Mouse (Mus musculus) right cerebral cortex, postnatal 4 days (tissue): ENCODE data around the gene Kif19a.

Experiments used
- DNase-seq: peaks from one replicate; pipeline ENCODE4 v3.0.0-alpha.2; 2022

Kif19a gene

GRCm38 (mm10) chr11:114807686-114808427 lies 42.7 kb downstream of the Kif19a start:
- no peak for DNase-seq

- no peak for DNase-seq
Measured at GRCm38 (mm10) chr11:114809371-114809770, 44.2 kb downstream of the Kif19a start.

DNA sequence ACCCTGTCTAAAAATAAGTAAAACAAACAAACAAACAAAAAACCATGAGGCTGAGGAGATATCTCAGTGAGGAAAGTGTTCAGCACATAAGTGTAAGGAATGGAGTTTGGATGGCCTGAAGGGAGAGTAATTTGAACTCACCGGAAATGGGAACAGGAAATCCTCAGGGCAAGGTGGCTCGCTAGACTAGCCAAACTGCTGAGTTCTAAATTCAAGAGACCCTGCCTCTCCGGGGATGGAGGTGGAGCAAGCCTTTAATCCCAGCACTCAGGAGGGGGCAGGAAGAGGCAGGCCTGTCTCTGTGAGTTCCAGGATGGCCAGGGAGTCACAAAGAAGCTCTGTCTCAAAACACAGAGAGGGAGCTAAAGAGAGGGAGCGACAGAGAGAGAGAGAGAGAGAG lies 45.2 kb downstream of the Kif19a start:
- DNase-seq, result no peak

- DNase-seq, result peak; percentile 95
Measured at GRCm38 (mm10) chr11:114812731-114813240, 47.6 kb downstream of the Kif19a start.

DNA sequence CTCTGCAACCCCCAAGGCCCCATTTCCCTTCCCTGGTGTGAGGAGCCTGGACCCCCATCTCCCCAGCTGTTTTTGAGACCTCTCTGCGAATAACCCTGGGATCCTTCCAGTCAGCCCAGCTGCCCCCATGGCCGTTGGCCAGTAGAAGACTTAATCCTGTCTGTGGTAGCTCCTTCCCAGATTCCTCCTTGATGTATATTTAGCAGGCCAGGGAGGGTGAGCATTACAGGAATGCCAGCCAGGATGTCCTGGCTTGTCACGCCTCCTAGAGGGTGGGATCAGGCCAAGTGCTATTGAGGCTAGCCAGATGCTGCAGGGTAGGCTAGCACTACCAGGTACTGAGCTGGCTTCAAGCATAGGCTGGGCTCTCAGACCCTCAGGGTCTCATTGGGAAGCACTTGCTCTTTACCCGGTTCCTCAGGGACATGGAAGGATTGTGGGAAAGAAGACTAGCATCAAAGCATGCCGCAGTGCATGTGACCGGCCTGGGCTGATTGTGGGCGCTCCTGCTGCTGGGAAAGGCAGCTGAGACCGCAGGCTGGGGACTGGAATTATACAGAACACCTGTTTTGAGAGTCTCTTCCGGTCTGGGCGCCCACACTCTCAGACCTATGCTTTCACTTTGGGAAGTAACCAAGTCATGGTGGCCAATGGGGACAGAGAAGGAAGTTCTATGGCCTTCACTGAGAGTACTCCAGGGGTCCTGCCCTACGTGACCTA lies 49.8 kb downstream of the Kif19a start:
- DNase-seq, result no peak

DNA sequence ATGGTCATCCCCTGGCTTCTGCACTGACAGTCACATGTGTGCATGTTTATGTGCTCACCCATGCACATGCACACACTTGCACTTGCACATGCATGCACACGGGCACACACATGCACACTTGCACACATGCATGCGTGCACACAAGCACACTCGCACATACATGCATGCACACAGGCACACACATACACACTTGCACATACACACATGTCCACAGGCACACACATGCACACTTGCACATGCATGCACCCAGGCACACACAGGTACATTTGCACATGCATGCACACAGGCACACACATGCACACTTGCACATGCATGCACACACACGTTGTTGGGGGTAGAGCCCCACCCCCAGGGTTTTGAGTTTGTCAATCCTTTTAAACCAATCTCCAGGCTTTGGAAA lies 51.7 kb downstream of the Kif19a start:
- DNase-seq, result no peak

GRCm38 (mm10) chr11:114818185-114818584 lies 53.0 kb downstream of the Kif19a start:
- DNase-seq, result no peak

GRCm38 (mm10) chr11:114819110-114819509 lies 53.9 kb downstream of the Kif19a start:
- no peak for DNase-seq

GRCm38 (mm10) chr11:114820444-114820843 lies 55.3 kb downstream of the Kif19a start:
- DNase-seq, result no peak

DNA sequence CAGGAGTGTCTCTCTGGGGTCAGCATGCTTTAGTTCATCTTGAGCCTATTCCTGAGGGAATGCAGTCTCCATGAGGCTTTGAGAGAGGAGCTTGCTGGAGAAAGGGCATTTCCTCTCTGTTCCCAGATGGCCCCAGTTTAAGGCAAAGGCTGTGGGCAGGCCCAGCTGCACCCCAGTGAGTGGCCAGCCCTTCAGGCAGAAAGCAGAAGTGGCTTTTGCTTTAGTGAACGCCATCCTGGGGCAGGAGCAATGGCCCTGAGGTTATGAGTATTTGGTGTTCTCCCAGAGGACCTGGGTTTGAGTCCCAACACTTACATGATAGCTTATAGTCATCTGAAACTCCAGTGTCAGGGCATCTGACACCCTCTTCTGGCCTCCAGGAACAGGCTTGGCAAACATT lies 56.1 kb downstream of the Kif19a start:
- no peak for DNase-seq

DNA sequence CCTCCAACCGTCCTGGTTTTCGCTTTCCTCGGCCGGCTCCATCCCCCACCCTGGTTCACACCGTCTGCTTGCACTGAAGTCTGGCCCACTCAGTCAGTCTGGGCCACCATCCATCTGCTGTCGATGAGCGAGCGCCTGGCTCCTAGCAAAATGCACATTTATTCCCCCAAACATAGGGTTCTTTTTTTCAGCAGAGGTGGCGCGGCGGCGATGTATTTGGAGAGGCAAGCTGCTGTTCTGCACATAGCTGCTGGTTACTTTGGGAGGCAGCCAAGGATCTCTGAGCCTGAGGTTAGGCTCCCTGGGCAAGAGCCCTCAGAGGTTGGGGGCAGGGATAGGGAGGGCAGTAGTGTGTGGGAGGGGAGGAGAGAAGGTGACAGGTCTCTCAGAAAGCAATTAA lies 57.5 kb downstream of the Kif19a start:
- DNase-seq, result peak; percentile 69

- no peak for DNase-seq
Measured at GRCm38 (mm10) chr11:114823199-114823725, 58.1 kb downstream of the Kif19a start.

DNA sequence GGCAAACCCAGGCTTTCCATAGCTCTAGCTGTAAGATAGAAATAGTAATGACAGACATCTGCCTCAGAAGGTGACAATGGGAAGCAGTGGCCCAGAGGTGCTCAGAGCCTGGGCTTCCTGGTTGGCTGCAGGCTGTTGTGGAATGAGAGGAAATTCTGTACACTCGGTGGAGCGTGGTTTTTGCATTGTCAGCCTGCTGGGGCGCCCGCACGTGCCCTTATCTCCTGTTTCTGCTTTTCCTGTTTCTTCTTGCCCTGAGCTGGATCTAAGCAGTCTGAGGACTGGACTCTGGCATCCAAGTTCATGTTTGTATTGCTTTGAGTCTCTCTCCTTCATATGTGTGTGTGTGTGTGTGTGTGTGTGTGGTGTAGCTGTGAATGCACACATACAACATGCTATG lies 61.5 kb downstream of the Kif19a start:
- no peak for DNase-seq

GRCm38 (mm10) chr11:114829499-114830432 lies 64.6 kb downstream of the Kif19a start:
- DNase-seq, result no peak

- DNase-seq, result no peak
Measured at GRCm38 (mm10) chr11:114830433-114830773, 65.2 kb downstream of the Kif19a start.

- DNase-seq, result no peak
Measured at GRCm38 (mm10) chr11:114833166-114833565, 68.0 kb downstream of the Kif19a start.
